Mouse (Mus musculus) embryonic fibroblast, embryonic 13.5 days (primary cell): ENCODE measurements around the gene Vsx1.

Experiments
- CTCF ChIP-seq: IDR thresholded peaks from 2 replicates; pipeline ENCODE4 v1.5.1; 2011; ENCODE audit warnings: mild to moderate bottlenecking, control low read depth, low read length, moderate library complexity, borderline replicate concordance; ENCODE audit not compliant: insufficient read depth
- POLR2A ChIP-seq: IDR thresholded peaks from 2 replicates; pipeline ENCODE4 v1.6.1; 2011; ENCODE audit warnings: low read depth, mild to moderate bottlenecking, control low read depth, low read length, moderate library complexity

DNA sequence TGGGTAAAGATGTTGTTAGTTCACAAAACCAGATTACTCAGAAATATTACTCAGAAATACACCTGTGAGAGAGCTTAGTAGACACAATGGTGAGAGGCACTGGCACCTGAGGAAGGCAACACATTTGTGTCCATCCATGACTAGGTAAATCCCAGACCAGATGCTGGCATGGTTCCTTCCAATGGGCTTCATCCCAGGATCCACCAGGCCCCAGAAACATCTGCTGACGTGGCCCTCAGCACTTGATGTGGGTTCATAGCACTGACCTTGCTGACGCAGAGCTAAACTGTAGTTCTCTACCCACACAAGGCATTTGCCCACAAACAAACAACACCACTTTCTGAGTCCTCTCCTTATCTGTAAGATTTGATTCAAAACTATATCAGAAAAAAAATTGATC lies 34.3 kb downstream of the Vsx1 start:
- TF ChIP-seq CTCF (no peak), POLR2A (no peak)
